14 mouse cellular contexts compared by ENCODE assay signal in the genomic region with DNA sequence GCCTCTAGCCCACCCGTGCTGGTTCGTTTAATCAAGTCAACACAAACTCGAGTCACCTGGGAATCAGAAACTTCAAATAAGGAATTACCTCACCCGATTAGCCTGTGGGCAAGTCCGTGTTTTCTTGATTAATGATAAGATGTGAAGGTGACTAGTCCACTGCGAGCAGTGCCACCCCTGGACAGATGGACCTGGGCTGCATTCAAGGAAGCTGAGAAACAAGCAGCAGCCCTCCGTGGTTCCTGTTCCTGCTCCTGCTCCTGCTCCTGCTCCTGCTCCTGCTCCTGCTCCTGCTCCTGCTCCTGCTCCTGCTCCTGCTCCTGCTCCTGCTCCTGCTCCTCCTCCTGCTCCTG. TPM values are rescaled to one million over a fixed set of nuclear protein-coding genes. Genes with fewer than 3 reads are reported as not detected.
DNase-seq lines count a peak whose midpoint lies in the region; ATAC-seq and TF ChIP-seq lines count a peak whose summit lies in the region.
"Had no signal": no experiment of that assay in that cellular context is flagged by ENCODE, and none has a peak within 500 bp of the region (broad histone marks: within the 10 kb centered on the region; RNA-seq: fewer than 3 reads in every experiment).

No protein-coding gene starts in this region.

- no peak overlapping the region for H3K27ac ChIP-seq in heart, embryonic 12.5 days (ENCODE audit: poor library complexity, severe bottlenecking)
- H3K27ac ChIP-seq in heart, embryonic 10.5 days = no peak overlapping the region
- H3K27ac ChIP-seq in midbrain, embryonic 11.5 days (ENCODE audit: low read depth, low read length) = no peak overlapping the region
- no peak overlapping the region for H3K27ac ChIP-seq in midbrain, postnatal 0 days (ENCODE audit: low read depth, low read length)
- no peak overlapping the region for H3K27ac ChIP-seq in limb, embryonic 12.5 days
- H3K27ac ChIP-seq in stomach, postnatal 0 days (replicated peaks) = no peak overlapping the region
- H3K27ac ChIP-seq: embryonic facial prominence, embryonic 13.5 days; macrophage had no signal

- 0 out of 2 replicates have a peak, but pooled peaks have one; percentile 26 for ATAC-seq in heart, embryonic 12.5 days (ENCODE audit: insufficient number of reproducible peaks, low FRiP score)
- 0 out of 2 replicates have a peak, but pooled peaks have one; percentile 45 for ATAC-seq in midbrain, embryonic 11.5 days (ENCODE audit: low FRiP score)
- no peak for ATAC-seq in midbrain, postnatal 0 days (ENCODE audit: low FRiP score)
- ATAC-seq in limb, embryonic 12.5 days (ENCODE audit: insufficient number of reproducible peaks, insufficient read depth, low FRiP score, low TSS enrichment, low read depth) = 0 out of 2 replicates have a peak, but pooled peaks have one; percentile 30
- peak; percentile 79 for ATAC-seq in stomach, postnatal 0 days (ENCODE audit: low FRiP score, low TSS enrichment)

- WGBS in heart, embryonic 12.5 days = 44% methylated on average over 7 of the region's 7 CpGs
- WGBS in heart, embryonic 10.5 days = 45% methylated on average over 7 of the region's 7 CpGs
- WGBS in midbrain, embryonic 11.5 days = 49% methylated on average over 7 of the region's 7 CpGs
- WGBS in midbrain, postnatal 0 days = 48% methylated on average over 7 of the region's 7 CpGs
- WGBS in limb, embryonic 12.5 days = 40% methylated on average over 7 of the region's 7 CpGs
- WGBS in stomach, postnatal 0 days = 29% methylated on average over 7 of the region's 7 CpGs

- DNase-seq in heart, embryonic 10.5 days (ENCODE audit: low spot score) = no peak
- no peak for DNase-seq in midbrain, embryonic 11.5 days (ENCODE audit: low spot score, missing footprints)
- no peak for DNase-seq in midbrain, postnatal 0 days (ENCODE audit: low spot score)
- no peak for DNase-seq in stomach, postnatal 0 days (ENCODE audit: low spot score)
- no peak for DNase-seq in lung, postnatal 10 days

- no peaks in the 10 kb centered on the region for H3K36me3 ChIP-seq in heart, embryonic 12.5 days
- H3K36me3 ChIP-seq in heart, embryonic 10.5 days = no peaks in the 10 kb centered on the region
- H3K36me3 ChIP-seq in midbrain, embryonic 11.5 days (ENCODE audit: control insufficient read depth, insufficient read depth, low read length) = no peaks in the 10 kb centered on the region
- H3K36me3 ChIP-seq in midbrain, postnatal 0 days (ENCODE audit: insufficient read depth, low read length) = no peaks in the 10 kb centered on the region
- H3K36me3 ChIP-seq in limb, embryonic 12.5 days = no peaks in the 10 kb centered on the region
- H3K36me3 ChIP-seq in stomach, postnatal 0 days (ENCODE audit: control insufficient read depth, insufficient read depth, low read length) = no peaks in the 10 kb centered on the region
- H3K36me3 ChIP-seq: embryonic facial prominence, embryonic 13.5 days had no signal

- no peaks in the 10 kb centered on the region for H3K9me3 ChIP-seq in heart, embryonic 12.5 days (replicated peaks)
- no peaks in the 10 kb centered on the region for H3K9me3 ChIP-seq in heart, embryonic 10.5 days
- no peaks in the 10 kb centered on the region for H3K9me3 ChIP-seq in midbrain, embryonic 11.5 days (ENCODE audit: control insufficient read depth, low read length)
- H3K9me3 ChIP-seq in midbrain, postnatal 0 days (ENCODE audit: low read length) = no peaks in the 10 kb centered on the region
- no peaks in the 10 kb centered on the region for H3K9me3 ChIP-seq in limb, embryonic 12.5 days
- H3K9me3 ChIP-seq in stomach, postnatal 0 days (ENCODE audit: control insufficient read depth, low read length) = no peaks in the 10 kb centered on the region
- H3K9me3 ChIP-seq: embryonic facial prominence, embryonic 13.5 days had no signal

- no peaks in the 10 kb centered on the region for H3K4me1 ChIP-seq in heart, embryonic 12.5 days (replicated peaks)
- no peaks in the 10 kb centered on the region for H3K4me1 ChIP-seq in heart, embryonic 10.5 days
- H3K4me1 ChIP-seq in midbrain, embryonic 11.5 days (ENCODE audit: control insufficient read depth, insufficient read depth, low read length) = no peaks in the 10 kb centered on the region
- no peaks in the 10 kb centered on the region for H3K4me1 ChIP-seq in midbrain, postnatal 0 days (ENCODE audit: insufficient read depth, low read length)
- no peaks in the 10 kb centered on the region for H3K4me1 ChIP-seq in limb, embryonic 12.5 days (replicated peaks)
- H3K4me1 ChIP-seq in stomach, postnatal 0 days (replicated peaks; ENCODE audit: control insufficient read depth, insufficient read depth) = no peaks in the 10 kb centered on the region
- H3K4me1 ChIP-seq: embryonic facial prominence, embryonic 13.5 days had no signal

- no peak for TF ChIP-seq EP300 in stomach, postnatal 0 days (optimal IDR thresholded peaks at IDR 0.05)

- no peak for TF ChIP-seq CTCF in midbrain, postnatal 0 days (IDR thresholded peaks at IDR 0.05)
- TF ChIP-seq CTCF in stomach, postnatal 0 days (IDR thresholded peaks at IDR 0.05; ENCODE audit: low read depth) = no peak

- no peak overlapping the region for H3K9ac ChIP-seq in heart, embryonic 12.5 days
- H3K9ac ChIP-seq in midbrain, embryonic 11.5 days (ENCODE audit: low read length) = no peak overlapping the region
- no peak overlapping the region for H3K9ac ChIP-seq in midbrain, postnatal 0 days (replicated peaks; ENCODE audit: low read length, poor library complexity, severe bottlenecking)
- no peak overlapping the region for H3K9ac ChIP-seq in limb, embryonic 12.5 days (replicated peaks)
- H3K9ac ChIP-seq in stomach, postnatal 0 days (ENCODE audit: low read length) = no peak overlapping the region
- H3K9ac ChIP-seq: embryonic facial prominence, embryonic 13.5 days had no signal

- H3K27me3 ChIP-seq in heart, embryonic 12.5 days (replicated peaks) = no peaks in the 10 kb centered on the region
- H3K27me3 ChIP-seq in heart, embryonic 10.5 days (ENCODE audit: insufficient read depth, poor library complexity, severe bottlenecking) = no peaks in the 10 kb centered on the region
- no peaks in the 10 kb centered on the region for H3K27me3 ChIP-seq in midbrain, embryonic 11.5 days (ENCODE audit: control insufficient read depth, insufficient read depth, low read length)
- no peaks in the 10 kb centered on the region for H3K27me3 ChIP-seq in midbrain, postnatal 0 days (ENCODE audit: insufficient read depth, low read length)
- H3K27me3 ChIP-seq in limb, embryonic 12.5 days = no peaks in the 10 kb centered on the region
- no peaks in the 10 kb centered on the region for H3K27me3 ChIP-seq in stomach, postnatal 0 days (ENCODE audit: control insufficient read depth, insufficient read depth, low read length)
- H3K27me3 ChIP-seq: embryonic facial prominence, embryonic 13.5 days had no signal

- no peak overlapping the region for H3K4me2 ChIP-seq in heart, embryonic 12.5 days
- H3K4me2 ChIP-seq in midbrain, embryonic 11.5 days = no peak overlapping the region
- no peak overlapping the region for H3K4me2 ChIP-seq in midbrain, postnatal 0 days (ENCODE audit: low read depth, low read length, poor library complexity, severe bottlenecking)
- no peak overlapping the region for H3K4me2 ChIP-seq in limb, embryonic 12.5 days
- no peak overlapping the region for H3K4me2 ChIP-seq in stomach, postnatal 0 days (replicated peaks; ENCODE audit: low read depth)
- H3K4me2 ChIP-seq: embryonic facial prominence, embryonic 13.5 days had no signal

- H3K4me3 ChIP-seq in heart, embryonic 12.5 days = no peak overlapping the region
- no peak overlapping the region for H3K4me3 ChIP-seq in heart, embryonic 10.5 days
- no peak overlapping the region for H3K4me3 ChIP-seq in midbrain, embryonic 11.5 days (ENCODE audit: low read depth, low read length)
- no peak overlapping the region for H3K4me3 ChIP-seq in midbrain, postnatal 0 days (ENCODE audit: low read depth, low read length)
- H3K4me3 ChIP-seq in limb, embryonic 12.5 days (replicated peaks) = no peak overlapping the region
- H3K4me3 ChIP-seq in stomach, postnatal 0 days (ENCODE audit: low read depth, low read length) = no peak overlapping the region
- H3K4me3 ChIP-seq: embryonic facial prominence, embryonic 13.5 days had no signal

RNA-seq across cellular contexts. Expression of gene Piwil4, which starts 41.3 kb away (rescaled TPM):
- polyA plus RNA-seq in heart, embryonic 12.5 days (2016; fragmentation: Nextera tagmentation; extraction: Ambion mirVana) = 0.08 TPM in 1 of 2 replicates, not detected in the other
- not detected in 2 replicates for polyA plus RNA-seq in heart, embryonic 10.5 days (2016; fragmentation: Nextera tagmentation; extraction: Ambion mirVana)
- polyA plus RNA-seq in midbrain, embryonic 11.5 days (2014; fragmentation: Nextera tagmentation; extraction: Ambion mirVana) = 0.08 and 0.12 TPM in 2 replicates
- 0.94 and 1.3 TPM in 2 replicates for total RNA-seq in midbrain, postnatal 0 days (2014; rRNA removed)
- 0.49 and 0.55 TPM in 2 replicates for polyA plus RNA-seq in midbrain, postnatal 0 days (2015; fragmentation: Nextera tagmentation; extraction: Ambion mirVana)
- 0.18 TPM in 1 of 2 replicates, not detected in the other for polyA plus RNA-seq in limb, embryonic 12.5 days (2016; fragmentation: Nextera tagmentation; extraction: Ambion mirVana)
- 0.45 and 0.53 TPM in 2 replicates for polyA plus RNA-seq in stomach, postnatal 0 days (2015; fragmentation: Nextera tagmentation; extraction: Ambion mirVana)
- total RNA-seq: adrenal gland, postnatal 14 days; common myeloid progenitor, adult 5-6 weeks; gastrocnemius, postnatal 25 days; heart, postnatal 14 days; monocyte, adult 5-6 weeks had no signal
- polyA plus RNA-seq: embryonic facial prominence, embryonic 13.5 days had no signal

RNA-seq across cellular contexts. Expression of gene Fut4, which starts 52.9 kb away (rescaled TPM):
- 1.7 and 2.0 TPM in 2 replicates for polyA plus RNA-seq in heart, embryonic 12.5 days (2016; fragmentation: Nextera tagmentation; extraction: Ambion mirVana)
- polyA plus RNA-seq in heart, embryonic 10.5 days (2016; fragmentation: Nextera tagmentation; extraction: Ambion mirVana) = 3.3 and 4.0 TPM in 2 replicates
- polyA plus RNA-seq in midbrain, embryonic 11.5 days (2014; fragmentation: Nextera tagmentation; extraction: Ambion mirVana) = 1.6 and 2.1 TPM in 2 replicates
- total RNA-seq in midbrain, postnatal 0 days (2014; rRNA removed) = 3.0 and 3.6 TPM in 2 replicates
- 0.68 and 0.74 TPM in 2 replicates for polyA plus RNA-seq in midbrain, postnatal 0 days (2015; fragmentation: Nextera tagmentation; extraction: Ambion mirVana)
- 5.4 and 6.4 TPM in 2 replicates for polyA plus RNA-seq in limb, embryonic 12.5 days (2016; fragmentation: Nextera tagmentation; extraction: Ambion mirVana)
- polyA plus RNA-seq in stomach, postnatal 0 days (2015; fragmentation: Nextera tagmentation; extraction: Ambion mirVana) = 14.0 and 14.5 TPM in 2 replicates

RNA-seq across cellular contexts. Expression of gene Amotl1, which starts 54.4 kb away (rescaled TPM):
- polyA plus RNA-seq in heart, embryonic 12.5 days (2016; fragmentation: Nextera tagmentation; extraction: Ambion mirVana) = 20.5 and 20.6 TPM in 2 replicates
- polyA plus RNA-seq in heart, embryonic 10.5 days (2016; fragmentation: Nextera tagmentation; extraction: Ambion mirVana) = 16.8 and 18.6 TPM in 2 replicates
- polyA plus RNA-seq in midbrain, embryonic 11.5 days (2014; fragmentation: Nextera tagmentation; extraction: Ambion mirVana) = 14.8 and 15.2 TPM in 2 replicates
- total RNA-seq in midbrain, postnatal 0 days (2014; rRNA removed) = 26.2 and 30.8 TPM in 2 replicates
- polyA plus RNA-seq in midbrain, postnatal 0 days (2015; fragmentation: Nextera tagmentation; extraction: Ambion mirVana) = 5.4 and 5.8 TPM in 2 replicates
- polyA plus RNA-seq in limb, embryonic 12.5 days (2016; fragmentation: Nextera tagmentation; extraction: Ambion mirVana) = 33.3 and 34.8 TPM in 2 replicates
- polyA plus RNA-seq in stomach, postnatal 0 days (2015; fragmentation: Nextera tagmentation; extraction: Ambion mirVana) = 7.3 and 7.7 TPM in 2 replicates
- total RNA-seq: monocyte, adult 5-6 weeks had no signal
